Mouse (Mus musculus): ENCODE measurements around the gene Eloa. TPM values are rescaled to one million over a fixed set of nuclear protein-coding genes. Genes with fewer than 3 reads are reported as not detected.
A peak's percentile ranks its signal among the peaks of the same experiment; 100 is the strongest.

Eloa gene
- 17.2 TPM for polyA plus RNA-seq (2012; fragmentation: generic; extraction: Trizol)

DNA sequence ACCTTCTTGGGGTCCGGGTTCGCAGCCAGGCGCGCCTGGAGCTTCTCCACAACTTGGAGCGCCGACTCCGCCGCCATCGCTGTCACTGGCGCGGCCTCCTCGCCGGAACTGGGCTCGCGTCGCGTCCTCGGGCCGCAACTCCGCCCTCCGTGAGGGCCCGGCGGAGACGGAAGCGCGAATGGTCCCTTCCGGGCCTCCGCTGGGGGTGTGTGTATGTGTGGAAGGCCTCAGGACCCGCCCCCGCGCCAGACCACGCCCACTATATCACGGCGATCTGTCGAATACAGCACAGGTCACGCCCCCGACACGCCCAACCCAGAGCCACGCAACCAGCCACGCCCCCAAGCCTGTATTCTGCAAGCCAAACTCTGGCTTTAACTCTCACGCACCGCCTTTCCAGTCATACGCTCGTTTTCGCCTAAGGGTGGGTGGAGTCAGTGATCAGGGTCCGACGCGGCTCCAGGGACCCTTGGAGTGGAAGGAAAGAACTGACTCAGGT is at the start of gene Eloa:
TSS of gene Eloa (minus strand) at position 215 of the 499 bp plus-strand sequence.
- Histone ChIP-seq H3K79me2 (ENCODE audit: control insufficient read depth, insufficient read depth) (peaks cover 45% of the 10 kb centered on the region), H3K27me3 (ENCODE audit: control insufficient read depth, insufficient read depth, insufficient read length) (no peaks in the 10 kb centered on the region), H3K36me3 (ENCODE audit: control insufficient read depth, insufficient read depth) (no peaks in the 10 kb centered on the region), H3K4me3 (peak within 1 kb of the TSS; percentile 80), H3K4me2 (ENCODE audit: low read depth) (peak within 1 kb of the TSS; percentile 92), H3ac (ENCODE audit: control insufficient read depth, insufficient read length) (peak within 1 kb of the TSS; percentile 69)
- peak in 1 of 3 experiments; percentile 3 for TF ChIP-seq MYOD1 (IDR thresholded peaks at IDR 0.05; ENCODE audit: control insufficient read depth in 1 of 3, insufficient read length in 2 of 3, low read depth in 2 of 3)
- no peak for TF ChIP-seq MAX (IDR thresholded peaks at IDR 0.05; ENCODE audit: low read depth)
- TF ChIP-seq USF1 (IDR thresholded peaks at IDR 0.05; ENCODE audit: low read depth), result no peak
- TF ChIP-seq POLR2AphosphoS2 (IDR thresholded peaks at IDR 0.05; ENCODE audit: insufficient read length, low read depth), result peak; percentile 94
- peak in 1 of 3 experiments; percentile 27 for TF ChIP-seq MYOG (IDR thresholded peaks at IDR 0.05; ENCODE audit: control insufficient read depth in 1 of 3, insufficient read depth in 1 of 3, insufficient read length in 2 of 3, low read depth in 2 of 3)
- TF ChIP-seq POLR2A (IDR thresholded peaks at IDR 0.05; ENCODE audit: insufficient read length, low read depth), result peak; percentile 90
- TF ChIP-seq SRF (IDR thresholded peaks at IDR 0.05; ENCODE audit: control insufficient read depth, insufficient read length, low read depth), result peak; percentile 56
- TF ChIP-seq TCF12 (IDR thresholded peaks at IDR 0.05; ENCODE audit: insufficient read depth, poor library complexity, severe bottlenecking), result no peak

GRCm38 (mm10) chr4:136071178-136071714 is 49.7 kb upstream of the Eloa start:
- no peak overlapping the region for H3K4me3 ChIP-seq

DNA sequence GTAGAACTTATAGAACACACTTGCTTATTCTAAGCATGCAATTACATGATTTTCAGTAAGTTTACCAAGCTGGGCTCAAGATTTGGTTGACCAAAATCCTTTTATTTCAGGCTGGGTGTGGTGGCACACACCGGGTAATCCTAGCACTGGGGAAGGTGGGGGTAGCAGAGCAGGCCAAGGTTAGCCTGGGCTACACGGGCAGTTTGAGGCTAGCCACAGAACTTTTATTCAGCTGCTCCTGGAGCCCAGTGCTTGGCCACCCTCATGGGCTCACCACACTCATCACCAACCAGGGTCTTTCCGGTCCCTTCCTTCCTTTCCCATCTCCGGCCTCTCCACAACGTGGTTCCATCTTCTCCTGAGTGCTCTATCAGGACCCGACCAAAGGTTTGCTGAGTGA is 49.0 kb upstream of the Eloa start:
- H3K27me3 ChIP-seq (ENCODE audit: control insufficient read depth, insufficient read depth, insufficient read length), result no peaks in the 10 kb centered on the region
- no peak overlapping the region for H3K4me2 ChIP-seq (ENCODE audit: low read depth)
- no peaks in the 10 kb centered on the region for H3K79me2 ChIP-seq (ENCODE audit: control insufficient read depth, insufficient read depth)
- TF ChIP-seq TCF12 (IDR thresholded peaks at IDR 0.05; ENCODE audit: insufficient read depth, poor library complexity, severe bottlenecking) (no peak), USF1 (IDR thresholded peaks at IDR 0.05; ENCODE audit: low read depth) (no peak), MAX (IDR thresholded peaks at IDR 0.05; ENCODE audit: low read depth) (no peak), POLR2AphosphoS2 (IDR thresholded peaks at IDR 0.05; ENCODE audit: insufficient read length, low read depth) (no peak), CEBPB (IDR thresholded peaks at IDR 0.05; ENCODE audit: insufficient read depth, poor library complexity, severe bottlenecking) (no peak), E2F4 (IDR thresholded peaks at IDR 0.05; ENCODE audit: insufficient read depth) (no peak), POLR2A (IDR thresholded peaks at IDR 0.05; ENCODE audit: insufficient read length, low read depth) (no peak), MYOD1 (IDR thresholded peaks at IDR 0.05; ENCODE audit: control insufficient read depth in 1 of 3, insufficient read length in 2 of 3, low read depth in 2 of 3) (no peak), REST (IDR thresholded peaks at IDR 0.05; ENCODE audit: insufficient read depth, insufficient read length) (no peak)
- no peak overlapping the region for H3ac ChIP-seq (ENCODE audit: control insufficient read depth, insufficient read length)
- H3K36me3 ChIP-seq (ENCODE audit: control insufficient read depth, insufficient read depth), result no peaks in the 10 kb centered on the region
- no peak overlapping the region for H3K4me3 ChIP-seq

More at GRCm38 (mm10) chr4:136071178-136071714, 49.7 kb upstream of the Eloa start:
- Histone ChIP-seq H3ac (ENCODE audit: control insufficient read depth, insufficient read length) (no peak overlapping the region), H3K36me3 (ENCODE audit: control insufficient read depth, insufficient read depth) (no peaks in the 10 kb centered on the region), H3K4me2 (ENCODE audit: low read depth) (no peak overlapping the region), H3K27me3 (ENCODE audit: control insufficient read depth, insufficient read depth, insufficient read length) (no peaks in the 10 kb centered on the region), H3K79me2 (ENCODE audit: control insufficient read depth, insufficient read depth) (no peaks in the 10 kb centered on the region)
- TF ChIP-seq SRF (IDR thresholded peaks at IDR 0.05; ENCODE audit: control insufficient read depth, insufficient read length, low read depth), result peak; percentile 14
- TF ChIP-seq REST (IDR thresholded peaks at IDR 0.05; ENCODE audit: insufficient read depth, insufficient read length), result no peak
- TF ChIP-seq TCF3 (IDR thresholded peaks at IDR 0.05; ENCODE audit: insufficient read length, low read depth), result no peak

GRCm38 (mm10) chr4:136069954-136070353 is 48.4 kb upstream of the Eloa start:
- no peak overlapping the region for H3ac ChIP-seq (ENCODE audit: control insufficient read depth, insufficient read length)
- no peaks in the 10 kb centered on the region for H3K79me2 ChIP-seq (ENCODE audit: control insufficient read depth, insufficient read depth)
- TF ChIP-seq MYOG (IDR thresholded peaks at IDR 0.05; ENCODE audit: control insufficient read depth in 1 of 3, insufficient read depth in 1 of 3, insufficient read length in 2 of 3, low read depth in 2 of 3) (no peak), CEBPB (IDR thresholded peaks at IDR 0.05; ENCODE audit: insufficient read depth, poor library complexity, severe bottlenecking) (no peak), TCF12 (IDR thresholded peaks at IDR 0.05; ENCODE audit: insufficient read depth, poor library complexity, severe bottlenecking) (no peak), MAX (IDR thresholded peaks at IDR 0.05; ENCODE audit: low read depth) (no peak), TCF3 (IDR thresholded peaks at IDR 0.05; ENCODE audit: insufficient read length, low read depth) (no peak), REST (IDR thresholded peaks at IDR 0.05; ENCODE audit: insufficient read depth, insufficient read length) (no peak), USF1 (IDR thresholded peaks at IDR 0.05; ENCODE audit: low read depth) (no peak), E2F4 (IDR thresholded peaks at IDR 0.05; ENCODE audit: insufficient read depth) (no peak), SRF (IDR thresholded peaks at IDR 0.05; ENCODE audit: control insufficient read depth, insufficient read length, low read depth) (no peak)
- no peak overlapping the region for H3K4me3 ChIP-seq
- peak overlapping the region; percentile 38 for H3K4me2 ChIP-seq (ENCODE audit: low read depth)
- H3K36me3 ChIP-seq (ENCODE audit: control insufficient read depth, insufficient read depth), result no peaks in the 10 kb centered on the region
- no peaks in the 10 kb centered on the region for H3K27me3 ChIP-seq (ENCODE audit: control insufficient read depth, insufficient read depth, insufficient read length)

DNA sequence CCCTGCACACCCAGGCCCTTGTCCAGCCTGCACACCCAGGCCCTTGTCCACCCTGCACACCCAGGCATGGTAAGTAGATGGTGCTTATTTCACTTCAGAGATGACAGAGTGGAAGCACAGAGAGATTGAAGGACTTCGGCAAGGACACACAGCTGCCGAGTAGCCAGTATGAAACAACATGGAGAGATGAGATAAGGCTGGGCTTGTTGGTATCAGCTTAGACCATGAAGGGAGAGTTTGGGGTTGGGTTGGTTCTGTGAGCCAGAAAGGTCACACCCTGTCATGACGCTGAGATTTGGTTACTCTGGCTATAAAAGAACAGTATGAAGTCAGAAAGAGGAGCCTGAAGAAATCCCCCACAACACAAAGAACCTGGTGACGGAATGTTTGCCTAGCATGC is 47.8 kb upstream of the Eloa start:
- Histone ChIP-seq H3K79me2 (ENCODE audit: control insufficient read depth, insufficient read depth) (no peaks in the 10 kb centered on the region), H3K27me3 (ENCODE audit: control insufficient read depth, insufficient read depth, insufficient read length) (no peaks in the 10 kb centered on the region), H3ac (ENCODE audit: control insufficient read depth, insufficient read length) (no peak overlapping the region)

More for the DNA sequence above, 47.8 kb upstream of the Eloa start:
- Histone ChIP-seq H3K4me2 (ENCODE audit: low read depth) (no peak overlapping the region), H3K4me3 (no peak overlapping the region), H3K36me3 (ENCODE audit: control insufficient read depth, insufficient read depth) (no peaks in the 10 kb centered on the region)
- TF ChIP-seq MAX (IDR thresholded peaks at IDR 0.05; ENCODE audit: low read depth) (no peak), SRF (IDR thresholded peaks at IDR 0.05; ENCODE audit: control insufficient read depth, insufficient read length, low read depth) (no peak), POLR2AphosphoS2 (IDR thresholded peaks at IDR 0.05; ENCODE audit: insufficient read length, low read depth) (no peak), REST (IDR thresholded peaks at IDR 0.05; ENCODE audit: insufficient read depth, insufficient read length) (no peak), USF1 (IDR thresholded peaks at IDR 0.05; ENCODE audit: low read depth) (no peak), TCF3 (IDR thresholded peaks at IDR 0.05; ENCODE audit: insufficient read length, low read depth) (no peak), MYOD1 (IDR thresholded peaks at IDR 0.05; ENCODE audit: control insufficient read depth in 1 of 3, insufficient read length in 2 of 3, low read depth in 2 of 3) (no peak), CEBPB (IDR thresholded peaks at IDR 0.05; ENCODE audit: insufficient read depth, poor library complexity, severe bottlenecking) (no peak), TCF12 (IDR thresholded peaks at IDR 0.05; ENCODE audit: insufficient read depth, poor library complexity, severe bottlenecking) (no peak), E2F4 (IDR thresholded peaks at IDR 0.05; ENCODE audit: insufficient read depth) (no peak), POLR2A (IDR thresholded peaks at IDR 0.05; ENCODE audit: insufficient read length, low read depth) (no peak), MYOG (IDR thresholded peaks at IDR 0.05; ENCODE audit: control insufficient read depth in 1 of 3, insufficient read depth in 1 of 3, insufficient read length in 2 of 3, low read depth in 2 of 3) (no peak)
